Mouse (Mus musculus) adrenal gland, postnatal 14 days (tissue): Measurements from ENCODE around the gene Cpt2. TPM values are rescaled to one million over a fixed set of nuclear protein-coding genes. Genes with fewer than 3 reads are reported as not detected.

ENCODE experiments used
- DNase-seq: peaks from one replicate; pipeline ENCODE4 v3.0.0; 2021; ENCODE audit warnings: mixed read lengths
- long read RNA-seq, 2 experiments: library from polyadenylated mRNA; stranded (forward); transcript quantifications; one replicate each; pipeline ENCODE4 v2.0.0; 2021
- total RNA-seq: library from RNA; stranded (reverse); gene quantifications from 2 replicates; pipeline ENCODE4 v1.2.3, GENCODE M21; 2021

Cpt2 gene
- 247 and 275 TPM in 2 replicates for total RNA-seq
- long read RNA-seq, experiment 1, transcript Cpt2-201 (5 exons, 2,372 nt), result major isoform, 295 of 311 reads
- long read RNA-seq, experiment 1, partial matches to known transcripts, result 8 of 311 reads
- long read RNA-seq, experiment 1, other reads (novel, unspliced or antisense), result 7 of 311 reads
- long read RNA-seq, experiment 2, transcript Cpt2-201 (5 exons, 2,372 nt), result major isoform, 255 of 287 reads
- long read RNA-seq, experiment 2, partial matches to known transcripts, result 15 of 287 reads
- long read RNA-seq, experiment 2, other reads (novel, unspliced or antisense), result 15 of 287 reads

DNA sequence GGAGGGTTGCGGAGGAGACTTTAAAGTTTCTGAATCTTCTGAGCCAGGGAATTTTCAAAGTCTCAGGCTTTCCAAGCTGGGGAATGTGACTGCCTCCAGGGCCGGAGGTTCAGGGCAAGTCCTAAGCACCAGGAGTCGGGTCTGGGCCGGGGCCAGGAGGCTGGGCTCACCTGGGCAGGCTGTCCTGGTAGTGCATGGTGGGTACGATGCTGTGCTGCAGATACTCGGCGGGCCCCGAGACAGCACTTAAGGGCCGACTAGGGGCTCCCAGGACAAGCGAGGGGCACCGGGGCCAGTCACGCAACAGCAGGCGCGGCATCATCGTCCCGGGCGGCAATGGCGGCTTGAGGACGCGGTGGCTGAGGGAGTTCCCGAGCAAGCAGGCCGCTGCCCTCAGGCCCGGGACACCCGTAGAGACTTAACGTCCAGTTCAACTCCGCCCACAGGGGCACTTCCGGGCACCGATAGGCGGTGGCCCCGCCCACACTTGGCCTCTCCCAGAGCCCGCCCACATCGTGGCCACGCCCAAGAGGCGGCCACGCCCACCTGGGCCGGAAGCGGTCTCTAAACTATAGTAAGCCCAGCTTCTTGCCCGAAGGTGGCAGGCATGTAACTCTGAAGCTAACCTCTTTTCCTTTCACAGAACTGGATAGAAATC, at the start of gene Cpt2:
Cpt2 (minus strand) TSS at position 466 of the 658 bp plus-strand sequence.
- peak; percentile 98 for DNase-seq

DNA sequence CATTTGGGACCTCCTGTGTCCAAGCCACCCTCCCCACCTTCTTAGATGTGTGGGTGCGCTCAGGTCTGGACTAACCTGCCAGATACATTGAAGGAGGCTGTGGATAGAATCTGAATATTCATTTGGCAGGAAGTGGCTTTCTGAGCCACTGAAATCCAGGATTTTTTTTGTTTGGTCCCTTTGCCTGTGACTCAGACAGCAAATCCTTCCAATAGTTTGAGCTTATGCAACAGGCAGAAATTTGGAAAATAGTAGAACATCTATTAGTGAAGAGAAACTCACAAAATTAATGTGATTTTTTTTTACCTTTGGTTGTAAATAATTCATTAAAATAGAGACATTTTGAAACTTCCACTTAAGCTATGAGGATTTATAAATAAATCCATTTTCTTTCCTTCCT, 47.8 kb upstream of the Cpt2 start:
- no peak for DNase-seq

DNA sequence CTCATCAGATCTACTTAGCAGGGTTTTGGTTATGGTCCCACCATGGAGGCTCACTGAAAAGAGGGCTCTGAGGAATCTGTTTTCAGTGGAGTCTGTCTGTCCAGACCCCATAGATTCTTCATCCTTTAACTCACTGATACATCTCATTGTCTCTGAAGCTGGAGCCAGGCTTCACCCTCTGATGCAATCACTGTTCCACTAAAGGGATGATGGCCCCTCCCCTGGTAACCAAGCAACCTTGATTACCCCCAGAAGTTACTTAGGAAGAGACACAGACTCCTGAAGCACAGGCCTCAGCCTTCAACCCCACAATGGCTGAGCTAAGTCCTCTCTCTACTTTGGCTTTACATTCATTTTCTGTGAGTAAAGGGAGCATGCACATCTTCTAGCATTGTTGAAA, 46.4 kb upstream of the Cpt2 start:
- no peak for DNase-seq

- no peak for DNase-seq
Measured at GRCm38 (mm10) chr4:107967966-107968682, 44.7 kb upstream of the Cpt2 start, which contains the start of gene Slc1a7. Gene Slc1a7 (plus strand): TSS chr4:107968332.

DNA sequence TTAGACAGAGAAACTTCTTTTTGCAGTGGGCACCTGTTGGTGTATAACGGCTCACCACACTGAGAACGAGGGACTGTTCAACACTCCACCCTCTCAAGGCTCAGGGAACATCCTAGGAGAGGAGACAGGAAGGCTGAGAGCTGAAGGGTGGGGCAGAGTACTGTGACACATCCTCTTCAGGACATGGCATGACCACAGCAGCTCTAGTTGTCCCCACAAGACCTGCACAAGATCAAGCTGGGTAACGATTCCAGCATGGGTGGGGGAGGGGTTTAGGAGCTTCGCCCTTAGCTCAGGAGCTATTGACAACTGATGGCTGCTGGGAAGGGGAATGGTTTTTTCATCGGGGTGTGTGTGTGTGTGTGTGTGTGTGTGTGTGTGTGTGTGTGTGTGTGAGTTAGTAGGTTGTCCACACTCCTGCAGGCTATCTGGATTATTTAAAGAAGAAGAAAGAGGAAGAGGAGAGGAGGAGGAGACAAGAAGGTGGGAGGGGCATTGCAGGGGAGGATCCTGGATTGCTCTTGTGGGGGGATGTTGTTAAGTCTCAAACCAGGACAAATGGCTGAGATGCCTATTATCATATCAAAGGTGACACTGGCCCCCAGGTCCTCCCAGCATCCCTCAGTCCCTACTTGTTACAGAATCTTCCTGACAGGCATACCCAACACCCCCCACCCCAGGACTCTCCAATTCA, 43.2 kb upstream of the Cpt2 start:
- no peak for DNase-seq

- DNase-seq, result no peak
Measured at GRCm38 (mm10) chr4:107962792-107963191, 39.4 kb upstream of the Cpt2 start.

GRCm38 (mm10) chr4:107962044-107962732, 38.8 kb upstream of the Cpt2 start:
- DNase-seq, result peak; percentile 51

- DNase-seq, result no peak
Measured at GRCm38 (mm10) chr4:107958487-107958886, 35.1 kb upstream of the Cpt2 start.

DNA sequence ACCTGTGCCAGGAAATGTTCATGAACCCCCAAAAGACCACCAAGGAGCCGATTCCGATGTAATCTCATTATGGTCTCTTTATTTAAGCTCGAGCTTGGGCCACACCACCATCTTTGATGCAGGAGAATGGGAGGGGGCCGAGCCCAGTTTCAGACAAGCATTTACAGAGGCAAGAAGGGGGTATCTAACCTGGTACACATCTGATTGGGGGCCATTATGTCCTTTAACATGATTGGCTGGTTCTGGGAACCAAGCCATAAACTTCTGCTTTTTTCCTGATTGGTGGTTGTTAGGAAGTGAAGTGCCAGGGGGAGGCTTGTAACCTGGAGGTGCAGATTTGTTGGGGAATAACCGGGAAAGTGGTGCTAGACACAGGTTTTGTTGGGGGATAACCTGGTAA, 32.3 kb upstream of the Cpt2 start:
- no peak for DNase-seq

GRCm38 (mm10) chr4:107952845-107953244, 29.4 kb upstream of the Cpt2 start:
- DNase-seq, result no peak

- DNase-seq, result no peak
Measured at GRCm38 (mm10) chr4:107949918-107950317, 26.5 kb upstream of the Cpt2 start.

GRCm38 (mm10) chr4:107944141-107944540, 20.7 kb upstream of the Cpt2 start:
- peak; percentile 50 for DNase-seq

DNA sequence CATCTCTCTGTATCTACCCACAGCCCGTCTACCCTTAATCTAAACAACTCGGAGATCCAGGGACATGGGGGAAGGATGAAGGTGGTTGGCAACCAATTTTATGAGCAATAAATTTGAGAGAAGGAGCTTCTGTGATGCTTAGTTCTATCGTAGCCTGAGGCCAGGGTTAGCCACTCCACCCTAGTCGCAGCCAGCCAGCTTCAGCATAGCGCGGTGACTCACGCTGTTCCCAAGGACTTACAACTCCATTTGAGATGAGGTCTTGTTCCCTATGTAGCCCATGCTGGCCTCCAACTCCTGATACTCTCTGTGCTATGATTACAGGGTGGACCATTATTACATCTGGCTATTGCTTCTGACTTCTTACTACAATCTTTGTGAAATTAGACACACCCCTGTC, 19.3 kb upstream of the Cpt2 start:
- DNase-seq, result no peak

DNA sequence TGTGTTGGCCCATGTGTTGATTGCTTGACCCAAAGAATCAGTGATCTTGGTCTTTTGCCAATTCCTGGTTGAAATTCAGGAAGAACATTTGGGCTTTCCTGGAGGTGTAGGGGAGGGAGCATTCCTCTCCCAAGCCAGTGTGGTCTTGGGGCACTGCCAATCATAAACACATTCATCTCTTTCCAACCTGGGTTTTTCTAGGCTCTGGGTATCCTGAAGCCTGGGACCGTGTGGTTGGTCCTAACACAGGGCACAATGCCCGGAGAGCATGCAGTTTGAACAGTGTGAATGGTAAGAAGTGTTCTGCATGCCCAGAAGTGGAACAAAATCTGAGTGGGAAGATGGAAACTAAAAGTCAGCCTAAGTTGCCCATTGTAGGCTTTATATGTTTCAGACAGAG, 14.7 kb upstream of the Cpt2 start:
- DNase-seq, result no peak

DNA sequence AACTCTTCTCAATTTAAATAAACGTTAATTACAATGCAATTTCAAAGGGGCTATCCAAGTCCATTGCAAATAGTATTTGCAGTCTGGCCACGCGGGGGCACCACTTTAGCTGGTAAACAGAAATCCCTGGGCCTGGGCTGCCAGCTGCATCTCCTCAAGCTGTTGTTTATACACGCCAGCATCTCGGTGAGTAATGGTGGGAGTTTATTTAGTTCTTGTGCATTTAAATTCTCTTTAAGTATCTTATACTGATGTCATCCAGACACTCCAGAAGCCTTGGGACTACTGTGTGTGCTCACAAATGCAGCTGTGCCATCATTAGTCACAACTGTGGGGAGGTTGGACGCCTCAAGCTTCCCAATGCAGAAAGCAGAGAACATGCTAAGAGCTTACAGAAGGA, 13.9 kb upstream of the Cpt2 start:
- peak; percentile 85 for DNase-seq

- DNase-seq, result no peak
Measured at GRCm38 (mm10) chr4:107935254-107935653, 11.8 kb upstream of the Cpt2 start.

DNA sequence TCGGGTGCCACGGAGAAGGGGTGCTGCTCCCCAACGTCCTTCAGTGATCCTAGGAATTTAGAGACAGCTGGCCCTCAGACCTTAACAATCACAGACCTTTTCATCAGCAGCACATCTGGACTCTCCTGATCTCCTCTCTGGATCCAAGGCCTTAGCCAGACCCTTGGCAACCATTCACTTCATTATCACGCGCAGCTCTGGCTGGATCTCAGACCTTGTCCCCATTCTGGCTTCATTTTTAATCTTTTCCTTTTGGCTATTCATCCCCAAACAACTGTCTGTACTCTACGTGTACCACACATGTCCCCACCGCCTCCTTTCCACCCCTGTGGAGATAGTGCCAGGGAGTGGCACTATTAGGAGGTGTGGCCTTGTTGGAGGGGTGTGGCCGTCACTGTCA, 9.8 kb upstream of the Cpt2 start:
- DNase-seq, result no peak

GRCm38 (mm10) chr4:107931453-107931852, 8.0 kb upstream of the Cpt2 start:
- DNase-seq, result no peak

DNA sequence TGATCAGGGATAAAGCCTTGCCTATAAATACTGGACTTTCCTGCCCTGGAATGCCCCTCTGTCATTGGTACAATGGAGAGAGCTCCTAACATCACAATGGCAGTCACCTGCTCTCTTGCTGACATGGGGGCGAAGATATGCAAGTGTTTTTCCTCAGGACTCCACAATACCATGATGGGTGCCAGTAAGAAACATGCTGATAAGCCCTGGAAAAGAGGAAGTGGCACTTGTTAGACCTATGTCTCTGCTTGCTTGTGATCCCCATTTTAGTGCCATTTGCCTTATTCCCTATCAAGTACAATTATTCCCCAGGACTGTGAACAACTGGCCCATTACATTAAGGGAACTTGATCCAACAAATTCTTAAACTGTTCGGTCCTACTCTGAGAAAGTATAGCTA, 5.3 kb upstream of the Cpt2 start:
- no peak for DNase-seq

DNA sequence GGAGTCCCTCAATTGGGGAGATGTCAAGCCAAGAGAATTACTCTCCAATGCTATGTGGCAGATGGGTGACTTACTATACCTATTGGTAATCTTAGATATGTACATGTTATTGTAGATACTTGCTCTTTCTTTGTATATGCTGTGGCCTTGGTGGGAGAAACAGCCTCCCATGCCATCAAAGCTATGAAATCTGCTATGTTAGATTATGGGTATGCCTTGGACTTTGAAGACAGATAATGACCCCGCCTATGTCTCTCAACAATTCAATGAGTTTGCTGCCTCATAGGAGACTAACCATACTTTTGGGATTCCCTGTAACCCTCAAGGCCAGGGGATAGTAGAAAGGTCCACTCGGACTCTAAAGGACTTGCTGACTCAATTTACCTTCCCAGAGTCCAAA, 4.9 kb upstream of the Cpt2 start:
- DNase-seq, result no peak

- no peak for DNase-seq
Measured at GRCm38 (mm10) chr4:107923803-107924194, 389 bp upstream of the Cpt2 start.

DNA sequence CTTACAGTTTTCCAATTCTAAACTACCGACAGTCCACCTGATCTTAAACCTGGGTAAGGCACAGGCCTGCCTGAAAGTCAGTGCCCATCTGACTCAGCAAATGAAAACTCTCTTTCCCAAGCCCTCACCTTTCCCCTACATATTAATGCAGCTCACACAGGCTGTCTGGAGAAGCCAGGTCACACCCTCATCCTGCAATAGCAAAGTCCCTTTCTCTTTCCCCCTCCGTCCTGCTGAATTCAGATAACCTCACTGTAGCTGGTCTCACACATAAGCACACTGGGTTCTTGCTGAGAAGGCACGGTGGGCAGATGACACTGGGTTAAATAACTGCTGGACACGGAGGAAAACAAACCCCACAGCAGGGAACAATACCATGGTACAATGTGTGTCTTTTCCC, 1.5 kb downstream of the Cpt2 start:
- DNase-seq, result peak; percentile 53
